Mouse (Mus musculus) thymus, adult 18-20 months (tissue): ENCODE data around the gene Frk.
"Not testable (repeated sequence)": the region's sequence is repeated elsewhere in the genome, so short reads cannot be mapped to it uniquely, and the experiment has no call there.

Experiments used
- DNase-seq, 2 experiments: peaks; one replicate each; pipeline ENCODE4 v3.0.0; 2022; ENCODE audit warnings: mixed read lengths in 2 of 2

Frk gene

GRCm38 (mm10) chr10:34618490-34618889 lies 135.3 kb downstream of the Frk start:
- DNase-seq: no peak

DNA sequence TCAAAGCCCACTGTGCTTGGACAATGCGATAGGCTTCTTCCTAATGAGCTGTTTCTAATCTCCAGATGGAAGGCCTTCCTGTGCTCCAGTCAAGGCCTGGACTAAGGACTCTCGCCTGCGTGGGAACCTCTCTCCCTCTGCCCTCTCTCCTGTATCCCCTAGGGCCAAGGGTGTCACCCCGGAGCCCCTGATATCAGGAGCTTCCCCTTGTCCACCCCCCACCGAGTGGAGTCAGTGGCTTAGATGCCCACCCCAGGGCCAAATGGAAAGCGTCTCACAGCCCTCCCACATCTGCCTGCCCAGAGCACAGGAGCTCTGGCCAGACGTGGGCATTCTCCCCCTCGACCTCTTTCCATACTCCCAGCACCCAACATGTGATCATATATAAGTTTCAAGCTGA lies 137.3 kb downstream of the Frk start:
- not testable (repeated sequence) for DNase-seq

- DNase-seq: no peak
Measured at GRCm38 (mm10) chr10:34638245-34638644, 155.0 kb downstream of the Frk start.
